Mouse (Mus musculus) cerebellum, adult 2 months (tissue): ENCODE measurements around the gene Ankrd55. TPM values are rescaled to one million over a fixed set of nuclear protein-coding genes. Genes with fewer than 3 reads are reported as not detected.

Source experiments
- DNase-seq, 2 experiments: peaks; one replicate each; pipeline ENCODE4 v3.0.0; 2021
- H3K27ac ChIP-seq: fragments of 200-500 bp; 2 replicates; pipeline ENCODE4 v1.5.1; 2012; ENCODE audit warnings: low read length, control low read depth, inconsistent platforms; ENCODE audit not compliant: insufficient read depth
- H3K27me3 ChIP-seq: fragments of 200-500 bp; 2 replicates; pipeline ENCODE4 v1.6.1; 2012; ENCODE audit warnings: inconsistent platforms, mild to moderate bottlenecking, low read length, moderate library complexity; ENCODE audit not compliant: control insufficient read depth, insufficient read depth
- H3K4me1 ChIP-seq: fragments of 200-500 bp; 2 replicates; pipeline ENCODE4 v1.6.1; 2011; ENCODE audit warnings: low read length; ENCODE audit not compliant: control insufficient read depth, insufficient read depth
- H3K4me3 ChIP-seq: fragments of 200-500 bp; replicated peaks from 2 replicates; pipeline ENCODE3; 2011; ENCODE audit warnings: mild to moderate bottlenecking, low read depth, low read length, control low read depth; ENCODE audit not compliant: insufficient read depth
- CTCF ChIP-seq: fragments of 200-500 bp; IDR thresholded peaks from 2 replicates; pipeline ENCODE4 v1.5.1; 2011; ENCODE audit warnings: low read depth, mild to moderate bottlenecking, control low read depth, low read length, moderate library complexity, borderline replicate concordance; ENCODE audit not compliant: insufficient read depth
- POLR2A ChIP-seq: fragments of 200-500 bp; IDR thresholded peaks from 2 replicates; pipeline ENCODE4 v1.6.1; 2011; ENCODE audit warnings: low read length, control low read depth, borderline replicate concordance; ENCODE audit not compliant: insufficient read depth
- WGBS: fragments of 180-500 bp; shearing (Covaris S2); methylation state at CpG from one replicate; pipeline ENCODE4 v1.1.7; 2018; 5-methylcytosine and 5-hydroxymethylcytosine counted together
- polyA plus RNA-seq: library from polyadenylated mRNA; depleted of rRNA; stranded (reverse); fragments of >200 nt; gene quantifications from 2 replicates; pipeline ENCODE4 v1.2.3, GENCODE M21; 2012

Gene Ankrd55
- polyA plus RNA-seq, 1 experiment, result 15.2 TPM

- WGBS, result 82% methylated on average over 9 of the region's 9 CpGs
- H3K4me3 ChIP-seq, result no peak overlapping the region
- no peaks in the 10 kb centered on the region for H3K4me1 ChIP-seq
- DNase-seq, result no peak
- TF ChIP-seq CTCF (no peak), POLR2A (no peak)
- no peaks in the 10 kb centered on the region for H3K27me3 ChIP-seq
- no peak overlapping the region for H3K27ac ChIP-seq
Observed at GRCm38 (mm10) chr13:112378782-112379305, 90.6 kb downstream of the Ankrd55 start.

- TF ChIP-seq POLR2A (no peak), CTCF (no peak)
- 85% methylated on average over 2 of the region's 2 CpGs for WGBS
- Histone ChIP-seq H3K4me3 (no peak overlapping the region), H3K27ac (no peak overlapping the region), H3K4me1 (no peaks in the 10 kb centered on the region), H3K27me3 (no peaks in the 10 kb centered on the region)
- no peak for DNase-seq
Observed at GRCm38 (mm10) chr13:112381476-112381875, 93.2 kb downstream of the Ankrd55 start.

- 50% methylated on average over 4 of the region's 4 CpGs for WGBS
- no peaks in the 10 kb centered on the region for H3K4me1 ChIP-seq
- no peaks in the 10 kb centered on the region for H3K27me3 ChIP-seq
- no peak for DNase-seq
- H3K27ac ChIP-seq, result no peak overlapping the region
- no peak overlapping the region for H3K4me3 ChIP-seq
- no peak for TF ChIP-seq POLR2A
- TF ChIP-seq CTCF, result no peak
Observed at GRCm38 (mm10) chr13:112382457-112382856, 94.2 kb downstream of the Ankrd55 start.

- Histone ChIP-seq H3K27me3 (no peaks in the 10 kb centered on the region), H3K4me1 (no peaks in the 10 kb centered on the region), H3K27ac (no peak overlapping the region), H3K4me3 (no peak overlapping the region)
- TF ChIP-seq POLR2A (no peak), CTCF (no peak)
- WGBS, result 63% methylated on average over 3 of the region's 3 CpGs
- no peak for DNase-seq
Observed at GRCm38 (mm10) chr13:112382956-112383355, 94.7 kb downstream of the Ankrd55 start.

- no peak for DNase-seq
- WGBS, result 39% methylated on average over 11 of the region's 11 CpGs
- Histone ChIP-seq H3K4me1 (no peaks in the 10 kb centered on the region), H3K27me3 (no peaks in the 10 kb centered on the region), H3K27ac (no peak overlapping the region), H3K4me3 (no peak overlapping the region)
- TF ChIP-seq POLR2A (no peak), CTCF (no peak)
Observed at GRCm38 (mm10) chr13:112383941-112384659, 95.8 kb downstream of the Ankrd55 start.

GRCm38 (mm10) chr13:112385040-112385439 lies 96.8 kb downstream of the Ankrd55 start:
- H3K27me3 ChIP-seq, result no peaks in the 10 kb centered on the region
- H3K27ac ChIP-seq, result no peak overlapping the region
- DNase-seq, result no peak
- no peaks in the 10 kb centered on the region for H3K4me1 ChIP-seq
- H3K4me3 ChIP-seq, result no peak overlapping the region
- 93% methylated on average over 9 of the region's 9 CpGs for WGBS
- TF ChIP-seq POLR2A (no peak), CTCF (no peak)

GRCm38 (mm10) chr13:112386494-112387075 lies 98.3 kb downstream of the Ankrd55 start:
- Histone ChIP-seq H3K4me3 (no peak overlapping the region), H3K4me1 (no peaks in the 10 kb centered on the region), H3K27me3 (no peaks in the 10 kb centered on the region), H3K27ac (no peak overlapping the region)
- 64% methylated on average over 2 of the region's 2 CpGs for WGBS
- no peak for TF ChIP-seq CTCF
- TF ChIP-seq POLR2A, result no peak
- DNase-seq, result no peak

GRCm38 (mm10) chr13:112387279-112387678 lies 99.0 kb downstream of the Ankrd55 start:
- 90% methylated on average over 5 of the region's 5 CpGs for WGBS
- DNase-seq, result no peak
- Histone ChIP-seq H3K27ac (no peak overlapping the region), H3K4me3 (no peak overlapping the region), H3K4me1 (no peaks in the 10 kb centered on the region), H3K27me3 (no peaks in the 10 kb centered on the region)
- TF ChIP-seq CTCF, result no peak
- no peak for TF ChIP-seq POLR2A
